Mouse (Mus musculus) CD4-positive, CD25-positive, alpha-beta regulatory T cell, adult 9 weeks (primary cell): Measurements from ENCODE around the gene Arl4c. TPM values are rescaled to one million over a fixed set of nuclear protein-coding genes. Genes with fewer than 3 reads are reported as not detected.

Source experiments
- polyA plus RNA-seq: library from polyadenylated mRNA; unstranded; fragments of 100-300 nt; shearing (Covaris generic); gene quantifications from one replicate; pipeline ENCODE4 v1.2.1, GENCODE M21; 2017

The Arl4c gene
- polyA plus RNA-seq = 9.6 TPM

GRCm38 (mm10) chr1:88701870-88702661 is at the start of gene Arl4c:
TSS of gene Arl4c (minus strand) at chr1:88702221.

Other genes with a start within 250 kb of the Arl4c start
- gene Glrp1, start 192.2 kb downstream of the Arl4c start, polyA plus RNA-seq = not detected